Mouse (Mus musculus): ENCODE measurements around the gene Zhx3.

DNA sequence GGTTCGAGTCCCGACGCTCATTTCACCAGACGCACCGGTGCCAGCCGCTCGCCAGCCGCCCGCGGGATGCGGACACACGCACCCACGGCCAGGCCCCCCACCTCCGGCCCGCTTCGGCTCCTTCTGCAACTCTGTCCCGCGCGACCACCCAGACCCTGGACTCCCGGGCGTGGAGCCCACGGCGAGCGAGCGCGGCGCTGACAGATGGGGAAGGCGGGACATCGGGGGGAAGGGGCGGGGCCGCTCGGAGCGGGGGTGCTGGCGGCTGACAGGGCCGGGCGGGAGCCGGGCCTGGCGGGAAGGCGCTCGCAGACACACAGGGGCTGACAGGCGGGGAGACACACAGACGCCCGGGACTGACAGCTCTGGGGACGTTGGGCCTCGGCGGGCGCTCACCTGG, 403 bp downstream of the Zhx3 start:
- TF ChIP-seq MAFK (IDR thresholded peaks at IDR 0.05; ENCODE audit: insufficient read depth, low read depth, low read length) (no peak), ZNF384 (IDR thresholded peaks at IDR 0.05; ENCODE audit: low read depth, low read length) (no peak), CHD2 (IDR thresholded peaks at IDR 0.05; ENCODE audit: low read depth, low read length) (no peak)
